ENCODE assay signal across 15 mouse cellular contexts in genomic region chr11:50621364-50621763, GRCm38 (mm10). TPM values are rescaled to one million over a fixed set of nuclear protein-coding genes. Genes with fewer than 3 reads are reported as not detected.
DNase-seq lines count a peak whose midpoint lies in the region; ATAC-seq and TF ChIP-seq lines count a peak whose summit lies in the region.
"Had no signal": no experiment of that assay in that cellular context is flagged by ENCODE, and none has a peak within 500 bp of the region (broad histone marks: within the 10 kb centered on the region; RNA-seq: fewer than 3 reads in every experiment).

No protein-coding gene starts in this region.

- WGBS in heart, postnatal 0 days: 58% methylated on average over 5 of the region's 5 CpGs
- 75% methylated on average over 5 of the region's 5 CpGs for WGBS in limb, embryonic 10.5 days
- WGBS in stomach, postnatal 0 days: 42% methylated on average over 5 of the region's 5 CpGs

- no peaks in the 10 kb centered on the region for H3K36me3 ChIP-seq in heart, postnatal 0 days (replicated peaks; ENCODE audit: control insufficient read depth, insufficient read depth, low read length)
- H3K36me3 ChIP-seq in limb, embryonic 10.5 days: no peaks in the 10 kb centered on the region
- no peaks in the 10 kb centered on the region for H3K36me3 ChIP-seq in stomach, postnatal 0 days (ENCODE audit: control insufficient read depth, insufficient read depth, low read length)

- H3K9ac ChIP-seq in heart, postnatal 0 days (replicated peaks; ENCODE audit: low read depth, low read length): no peak overlapping the region
- H3K9ac ChIP-seq in stomach, postnatal 0 days (ENCODE audit: low read length): no peak overlapping the region

- DNase-seq in heart, postnatal 0 days (ENCODE audit: low spot score): no peak
- DNase-seq in heart, postnatal 4 days: no peak
- peak; percentile 55 for DNase-seq in lung, postnatal 10 days
- no peak for DNase-seq in lung, postnatal 4 days
- DNase-seq in limb, embryonic 10.5 days (ENCODE audit: low spot score): no peak
- no peak for DNase-seq in stomach, postnatal 0 days (ENCODE audit: low spot score)
- DNase-seq in layer of hippocampus, postnatal 36 days: no peak
- DNase-seq: cerebellum, postnatal 36 days; kidney, postnatal 36 days; right cerebral cortex, postnatal 14 days had no signal

- no peak overlapping the region for H3K4me2 ChIP-seq in heart, postnatal 0 days (ENCODE audit: low read depth, low read length)
- 0 out of 2 replicates have a peak overlapping the region, but pooled peaks have one; percentile 5 for H3K4me2 ChIP-seq in stomach, postnatal 0 days (replicated peaks; ENCODE audit: low read depth)

- H3K27me3 ChIP-seq in heart, postnatal 0 days (ENCODE audit: control insufficient read depth, insufficient read depth, low read length): no peaks in the 10 kb centered on the region
- H3K27me3 ChIP-seq in limb, embryonic 10.5 days (ENCODE audit: low read depth, poor library complexity, severe bottlenecking): no peaks in the 10 kb centered on the region
- no peaks in the 10 kb centered on the region for H3K27me3 ChIP-seq in stomach, postnatal 0 days (ENCODE audit: control insufficient read depth, insufficient read depth, low read length)
- H3K27me3 ChIP-seq: Patski had no signal

- H3K27ac ChIP-seq in heart, postnatal 0 days (ENCODE audit: low read depth): peak overlapping the region; percentile 54
- peak overlapping the region; percentile 91 for H3K27ac ChIP-seq in limb, embryonic 10.5 days
- peak overlapping the region; percentile 84 for H3K27ac ChIP-seq in stomach, postnatal 0 days (replicated peaks)

- no peak for ATAC-seq in heart, postnatal 0 days (ENCODE audit: insufficient read depth, low read depth)
- no peak for ATAC-seq in stomach, postnatal 0 days (ENCODE audit: low FRiP score, low TSS enrichment)
- ATAC-seq: hindbrain, embryonic 16.5 days; Patski had no signal

- no peak overlapping the region for H3K4me3 ChIP-seq in heart, postnatal 0 days (ENCODE audit: low read depth, low read length)
- no peak overlapping the region for H3K4me3 ChIP-seq in limb, embryonic 10.5 days
- no peak overlapping the region for H3K4me3 ChIP-seq in stomach, postnatal 0 days (ENCODE audit: low read depth, low read length)
- H3K4me3 ChIP-seq: erythroblast, embryonic 14.5 days; myocyte had no signal

- H3K4me1 ChIP-seq in heart, postnatal 0 days (ENCODE audit: control insufficient read depth, insufficient read depth): 0 out of 2 replicates have a peak, but pooled peaks cover 3% of the 10 kb centered on the region
- peaks cover 37% of the 10 kb centered on the region for H3K4me1 ChIP-seq in limb, embryonic 10.5 days
- no peaks in the 10 kb centered on the region for H3K4me1 ChIP-seq in stomach, postnatal 0 days (replicated peaks; ENCODE audit: control insufficient read depth, insufficient read depth)

- no peaks in the 10 kb centered on the region for H3K9me3 ChIP-seq in heart, postnatal 0 days (replicated peaks; ENCODE audit: control insufficient read depth, low read length)
- no peaks in the 10 kb centered on the region for H3K9me3 ChIP-seq in limb, embryonic 10.5 days (replicated peaks)
- H3K9me3 ChIP-seq in stomach, postnatal 0 days (ENCODE audit: control insufficient read depth, low read length): no peaks in the 10 kb centered on the region

- no peak for TF ChIP-seq EP300 in heart, postnatal 0 days (IDR thresholded peaks at IDR 0.05; ENCODE audit: low read depth)
- TF ChIP-seq EP300 in stomach, postnatal 0 days (optimal IDR thresholded peaks at IDR 0.05): no peak

- TF ChIP-seq CTCF in heart, postnatal 0 days (IDR thresholded peaks at IDR 0.05; ENCODE audit: low read depth): no peak
- TF ChIP-seq CTCF in stomach, postnatal 0 days (IDR thresholded peaks at IDR 0.05; ENCODE audit: low read depth): no peak

RNA-seq across cellular contexts. Expression of gene Adamts2, which starts 19.5 kb away (rescaled TPM):
- total RNA-seq in heart, postnatal 0 days (2014; rRNA removed; ENCODE audit: low replicate concordance): 19.0 and 19.4 TPM in 2 replicates
- 8.7 and 9.1 TPM in 2 replicates for polyA plus RNA-seq in heart, postnatal 0 days (2015; fragmentation: Nextera tagmentation; extraction: Ambion mirVana)
- 10 to 100 TPM; 28.5 to 32.0 TPM for total RNA-seq in heart, postnatal 4 days (2021)
- polyA plus RNA-seq in limb, embryonic 10.5 days (2016; fragmentation: Nextera tagmentation; extraction: Ambion mirVana): 0.46 and 0.72 TPM in 2 replicates
- polyA plus RNA-seq in stomach, postnatal 0 days (2015; fragmentation: Nextera tagmentation; extraction: Ambion mirVana): 10.3 and 12.2 TPM in 2 replicates
- 10 to 100 TPM; 15.7 to 15.9 TPM for total RNA-seq in layer of hippocampus, postnatal 36 days (2021)
- total RNA-seq: CH12.LX had no signal
- polyA plus RNA-seq: erythroblast, embryonic 14.5 days had no signal
